In the genomic region with DNA sequence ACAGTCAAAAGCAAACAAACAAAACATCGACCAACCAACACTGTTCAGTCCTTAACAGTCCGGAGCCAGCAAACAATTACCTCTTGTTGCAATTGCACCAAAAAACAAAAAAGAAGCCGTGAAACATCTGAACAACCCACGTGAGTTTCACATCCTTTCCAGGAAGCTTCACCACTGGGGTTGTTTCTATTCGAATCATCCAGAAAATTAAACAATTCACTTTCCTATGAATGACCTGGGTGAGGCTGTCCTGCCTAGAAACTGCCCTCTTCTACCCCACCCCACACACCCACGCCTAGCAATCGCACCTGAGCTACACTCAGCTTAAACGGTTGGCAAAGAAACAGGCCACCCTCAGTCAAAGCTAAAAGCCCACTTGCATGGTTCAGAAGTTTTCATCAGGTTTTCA, we compare ENCODE assay signal across 8 mouse cellular contexts. TPM values are rescaled to one million over a fixed set of nuclear protein-coding genes. Genes with fewer than 3 reads are reported as not detected.
DNase-seq lines count a peak whose midpoint lies in the region; ATAC-seq and TF ChIP-seq lines count a peak whose summit lies in the region.

No protein-coding gene starts in this region.

- intact Hi-C loops in heart, postnatal 14 days (cut with DNase I), result no loop called here

- ATAC-seq in G1E (ENCODE audit: extremely low read depth, insufficient number of reproducible peaks, low FRiP score, poor library complexity, severe bottlenecking), result peak; percentile 36
- ATAC-seq in forebrain, embryonic 16.5 days, result peak; percentile 15
- peak; percentile 25 for ATAC-seq in neural tube, embryonic 12.5 days (ENCODE audit: low FRiP score, low read depth)

- peaks cover 24% of the 10 kb centered on the region for H3K36me3 ChIP-seq in G1E (replicated peaks)
- H3K36me3 ChIP-seq in forebrain, embryonic 16.5 days (ENCODE audit: control insufficient read depth, insufficient read depth), result peaks cover 5% of the 10 kb centered on the region; the same call in 1 of the 2 replicates
- no peaks in the 10 kb centered on the region for H3K36me3 ChIP-seq in neural tube, embryonic 12.5 days

- no peak overlapping the region; the same call in 1 of the 2 replicates for H3K9ac ChIP-seq in forebrain, embryonic 16.5 days (replicated peaks; ENCODE audit: low read depth, low read length)
- H3K9ac ChIP-seq in neural tube, embryonic 12.5 days, result peak overlapping the region; percentile 86

- DNase-seq in heart, adult 8-10 months (ENCODE audit: low spot score), result peak; percentile 10
- DNase-seq in heart, postnatal 14 days, result no peak
- peak; percentile 3 for DNase-seq in G1E (ENCODE audit: low spot score)
- peak; percentile 28 for DNase-seq in liver
- DNase-seq in MN1 (ENCODE audit: low spot score), result no peak
- DNase-seq in cerebellum, postnatal 4 days (ENCODE audit: low spot score in 2 of 2), result no peak

- peak overlapping the region; percentile 96 for H3K4me3 ChIP-seq in G1E (ENCODE audit: low read depth, low read length)
- peak overlapping the region; percentile 75 for H3K4me3 ChIP-seq in forebrain, embryonic 16.5 days (replicated peaks; ENCODE audit: low read length)
- peak overlapping the region; percentile 57 for H3K4me3 ChIP-seq in neural tube, embryonic 12.5 days

- no peak for TF ChIP-seq CTCF in G1E (IDR thresholded peaks at IDR 0.05; ENCODE audit: low read depth, low read length)

- peaks cover 2% of the 10 kb centered on the region; the same call in 1 of the 2 replicates for H3K27me3 ChIP-seq in G1E (ENCODE audit: insufficient read depth, low read length)
- no peaks in the 10 kb centered on the region for H3K27me3 ChIP-seq in forebrain, embryonic 16.5 days (replicated peaks; ENCODE audit: control insufficient read depth, insufficient read depth, low read length)
- no peaks in the 10 kb centered on the region for H3K27me3 ChIP-seq in neural tube, embryonic 12.5 days (replicated peaks)

- 23% methylated on average over 8 of the region's 8 CpGs for WGBS in forebrain, embryonic 16.5 days
- WGBS in neural tube, embryonic 12.5 days, result 41% methylated on average over 8 of the region's 8 CpGs

- peaks cover 18% of the 10 kb centered on the region for H3K4me1 ChIP-seq in G1E (ENCODE audit: insufficient read depth, low read depth, low read length)
- peaks cover 14% of the 10 kb centered on the region for H3K4me1 ChIP-seq in forebrain, embryonic 16.5 days (replicated peaks; ENCODE audit: control insufficient read depth, insufficient read depth, low read length)
- H3K4me1 ChIP-seq in neural tube, embryonic 12.5 days, result peaks cover 5% of the 10 kb centered on the region; the same call in 1 of the 2 replicates

- H3K4me2 ChIP-seq in forebrain, embryonic 16.5 days (ENCODE audit: low read length), result peak overlapping the region; percentile 60
- H3K4me2 ChIP-seq in neural tube, embryonic 12.5 days (replicated peaks), result peak overlapping the region; percentile 62

- no peak overlapping the region for H3K27ac ChIP-seq in forebrain, embryonic 16.5 days (ENCODE audit: low read length)
- H3K27ac ChIP-seq in neural tube, embryonic 12.5 days, result no peak overlapping the region

- no peaks in the 10 kb centered on the region for H3K9me3 ChIP-seq in G1E (replicated peaks)
- H3K9me3 ChIP-seq in forebrain, embryonic 16.5 days (ENCODE audit: control insufficient read depth, low read length), result no peaks in the 10 kb centered on the region
- H3K9me3 ChIP-seq in neural tube, embryonic 12.5 days, result no peaks in the 10 kb centered on the region

RNA-seq across cellular contexts. Expression of gene Sri, which starts 9.8 kb away (rescaled TPM):
- 10 to 100 TPM; 68.6 to 86.7 (median 75.1) TPM for total RNA-seq in heart, adult 8-10 months (2022)
- 100 to 1,000 TPM; 116 to 119 TPM for total RNA-seq in heart, postnatal 14 days (2021)
- total RNA-seq in G1E (2014; fragmentation: Nextera tagmentation), result 247 and 248 TPM in 2 replicates
- total RNA-seq in G1E (2017), result 152 and 157 TPM in 2 replicates
- 264 and 318 TPM in 2 replicates for polyA plus RNA-seq in G1E (2012)
- polyA plus RNA-seq in forebrain, embryonic 16.5 days (2015; fragmentation: Nextera tagmentation; extraction: Ambion mirVana), result 143 and 149 TPM in 2 replicates
- 164 and 171 TPM in 2 replicates for polyA plus RNA-seq in neural tube, embryonic 12.5 days (2016; fragmentation: Nextera tagmentation; extraction: Ambion mirVana)

Comparison
In these comparisons a context has a peak if more than half of its experiments do, and no peak if none do; other contexts are left out.
1. DNase-seq: peak in heart, adult 8-10 months (single experiment), G1E (single experiment) and liver (single experiment); none in heart, postnatal 14 days (0 of 2), MN1 (single experiment) and cerebellum, postnatal 4 days (0 of 2).
2. Peak in every context shown above with its lines, with median percentiles within 50 percentile points of each other: ATAC-seq and H3K4me3 ChIP-seq.